Mouse (Mus musculus) bone marrow, adult 2 months (tissue): Measurements from ENCODE around the gene Gmcl1. TPM values are rescaled to one million over a fixed set of nuclear protein-coding genes. Genes with fewer than 3 reads are reported as not detected.

Source experiments
- H3K27ac ChIP-seq: fragments of 200-500 bp; 2 replicates; pipeline ENCODE4 v1.5.1; 2012; ENCODE audit warnings: low read depth, mild to moderate bottlenecking, control low read depth, inconsistent platforms, low read length; ENCODE audit not compliant: control insufficient read depth, poor library complexity, insufficient read depth
- H3K4me1 ChIP-seq: fragments of 200-500 bp; 2 replicates; pipeline ENCODE4 v1.6.1; 2011; ENCODE audit warnings: low read length; ENCODE audit not compliant: control insufficient read depth, insufficient read depth
- H3K4me3 ChIP-seq: fragments of 200-500 bp; replicated peaks from 2 replicates; pipeline ENCODE3; 2011; ENCODE audit warnings: mild to moderate bottlenecking, low read depth, low read length, control low read depth; ENCODE audit not compliant: control insufficient read depth
- CTCF ChIP-seq: fragments of 200-500 bp; IDR thresholded peaks from 2 replicates; pipeline ENCODE4 v1.5.1; 2011; ENCODE audit warnings: low read length, control low read depth; ENCODE audit not compliant: control insufficient read depth, insufficient read depth
- POLR2A ChIP-seq: fragments of 200-500 bp; IDR thresholded peaks from 2 replicates; pipeline ENCODE4 v1.6.1; 2011; ENCODE audit warnings: low read depth, mild to moderate bottlenecking, control low read depth, low read length, borderline replicate concordance; ENCODE audit not compliant: control insufficient read depth
- WGBS: fragments of 180-500 bp; shearing (Covaris S2); methylation state at CpG from one replicate; pipeline ENCODE4 v1.1.7; 2018; 5-methylcytosine and 5-hydroxymethylcytosine counted together
- polyA plus RNA-seq: library from polyadenylated mRNA; stranded (reverse); fragments of >200 nt; gene quantifications from 2 replicates; pipeline ENCODE4 v1.2.4, GENCODE M21; 2011; ENCODE audit warnings: low replicate concordance; ENCODE audit not compliant: missing spikeins, insufficient read depth, insufficient read length

Gmcl1 gene
- polyA plus RNA-seq, 1 experiment, result 7.3 TPM

DNA sequence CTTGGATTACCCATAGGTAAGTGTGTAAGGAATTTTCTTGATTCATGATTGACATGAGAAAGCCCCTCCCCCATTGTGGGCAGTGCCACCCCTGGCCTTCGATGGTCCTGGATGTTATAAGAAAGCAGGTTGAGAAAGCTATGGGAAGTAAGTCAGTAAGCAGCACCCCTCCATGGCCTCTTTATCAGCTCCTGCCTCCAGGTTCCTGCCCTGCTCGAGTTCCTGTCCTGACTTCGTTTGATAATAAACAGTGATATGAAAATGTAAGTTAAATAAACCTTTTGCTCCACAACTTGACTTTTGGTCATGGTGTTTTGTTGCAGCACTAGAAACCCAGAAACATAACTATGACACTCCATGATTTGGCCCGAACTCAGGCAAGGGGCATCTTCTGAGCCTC lies 16.6 kb upstream of the Gmcl1 start:
- Histone ChIP-seq H3K4me3 (no peak overlapping the region), H3K4me1 (no peaks in the 10 kb centered on the region), H3K27ac (no peak overlapping the region)
- WGBS, result 45% methylated on average over 4 of the region's 4 CpGs
- no peak for TF ChIP-seq CTCF
- no peak for TF ChIP-seq POLR2A

DNA sequence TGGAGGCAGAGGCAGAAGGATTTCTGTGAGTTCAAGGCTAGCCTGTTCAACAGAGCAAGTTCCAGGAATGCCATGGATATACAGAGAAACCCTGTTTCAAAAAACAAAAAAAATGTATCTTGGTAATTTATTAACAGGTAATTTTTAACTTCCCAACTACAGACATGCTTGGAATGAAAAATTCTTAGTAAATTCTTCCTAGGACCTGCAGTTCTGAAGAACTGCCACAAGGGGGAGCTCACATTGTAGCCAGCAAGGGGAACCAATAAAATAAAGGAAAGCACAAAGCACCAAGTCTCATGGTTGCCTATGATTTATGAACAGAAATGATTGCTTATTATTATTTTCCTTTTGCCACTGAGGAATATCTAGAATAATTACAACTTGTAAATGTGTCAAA lies 14.0 kb upstream of the Gmcl1 start:
- Histone ChIP-seq H3K27ac (no peak overlapping the region), H3K4me1 (no peaks in the 10 kb centered on the region), H3K4me3 (no peak overlapping the region)
- TF ChIP-seq CTCF, result no peak
- TF ChIP-seq POLR2A, result no peak

DNA sequence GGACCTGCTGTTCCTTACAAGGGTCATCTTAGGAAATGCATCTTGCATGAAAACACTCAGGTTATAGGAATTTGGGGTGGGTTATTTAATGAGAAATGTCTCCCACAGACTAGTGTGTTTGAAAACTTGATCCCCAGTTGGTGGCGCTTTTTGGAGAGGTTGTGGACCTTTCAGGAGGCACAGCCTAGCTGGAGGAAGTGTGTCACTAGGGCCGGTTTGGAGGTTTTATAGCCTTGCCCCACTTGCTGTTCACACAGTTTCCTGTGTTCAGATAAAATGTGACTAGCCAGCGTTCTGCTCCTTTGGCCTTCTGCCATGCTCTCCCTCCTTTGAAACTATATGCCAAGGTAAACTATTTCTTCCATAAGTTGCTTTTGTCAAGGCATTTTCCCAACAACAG lies 7.5 kb upstream of the Gmcl1 start:
- Histone ChIP-seq H3K4me3 (no peak overlapping the region), H3K4me1 (no peaks in the 10 kb centered on the region), H3K27ac (no peak overlapping the region)
- TF ChIP-seq POLR2A, result no peak
- no peak for TF ChIP-seq CTCF
- 22% methylated on average over 3 of the region's 3 CpGs for WGBS

DNA sequence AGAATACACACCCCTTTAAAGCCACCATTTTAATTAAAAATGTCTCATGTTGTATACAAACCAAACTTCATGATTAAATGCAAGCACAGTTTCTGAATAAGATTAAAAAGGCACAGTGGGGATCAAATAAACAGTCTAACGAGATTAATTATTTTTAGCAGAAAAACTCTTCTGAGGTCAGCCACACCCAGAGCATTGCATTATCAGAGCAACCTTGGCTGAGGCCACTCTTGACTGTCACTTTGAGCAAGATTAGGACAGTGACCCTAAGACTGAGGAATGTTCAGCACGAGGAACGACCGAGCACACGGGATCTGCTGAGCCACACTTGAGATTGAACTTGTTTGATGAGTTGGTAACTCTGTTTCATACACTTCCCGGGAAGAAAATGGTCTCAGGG lies 3.6 kb upstream of the Gmcl1 start:
- Histone ChIP-seq H3K27ac (no peak overlapping the region), H3K4me1 (no peaks in the 10 kb centered on the region; the same call in 1 of the 2 replicates), H3K4me3 (no peak overlapping the region)
- 68% methylated on average over 6 of the region's 6 CpGs for WGBS
- TF ChIP-seq CTCF (no peak), POLR2A (no peak)

DNA sequence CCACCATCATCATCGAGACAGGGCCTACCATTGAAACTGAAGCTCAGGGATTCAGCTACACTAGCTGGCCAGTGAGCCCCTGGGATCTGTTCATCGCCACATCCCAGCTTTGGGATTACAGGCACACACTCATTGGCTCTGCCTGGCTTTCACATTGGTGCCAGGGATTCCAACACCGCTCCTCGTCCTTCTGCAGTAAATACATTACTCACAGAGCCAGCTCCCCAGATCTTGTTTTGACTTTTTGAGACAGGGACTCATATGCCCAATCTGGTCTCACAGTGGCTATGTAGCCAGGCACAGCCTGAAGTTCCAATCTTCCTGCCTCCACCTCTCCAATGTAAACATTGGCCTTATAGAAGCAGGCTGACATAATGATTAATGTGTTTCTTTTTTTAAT lies 3.1 kb upstream of the Gmcl1 start:
- WGBS, result 75% methylated on average over 4 of the region's 4 CpGs
- TF ChIP-seq POLR2A (no peak), CTCF (no peak)
- Histone ChIP-seq H3K4me3 (no peak overlapping the region), H3K27ac (no peak overlapping the region), H3K4me1 (no peaks in the 10 kb centered on the region; the same call in 1 of the 2 replicates)

DNA sequence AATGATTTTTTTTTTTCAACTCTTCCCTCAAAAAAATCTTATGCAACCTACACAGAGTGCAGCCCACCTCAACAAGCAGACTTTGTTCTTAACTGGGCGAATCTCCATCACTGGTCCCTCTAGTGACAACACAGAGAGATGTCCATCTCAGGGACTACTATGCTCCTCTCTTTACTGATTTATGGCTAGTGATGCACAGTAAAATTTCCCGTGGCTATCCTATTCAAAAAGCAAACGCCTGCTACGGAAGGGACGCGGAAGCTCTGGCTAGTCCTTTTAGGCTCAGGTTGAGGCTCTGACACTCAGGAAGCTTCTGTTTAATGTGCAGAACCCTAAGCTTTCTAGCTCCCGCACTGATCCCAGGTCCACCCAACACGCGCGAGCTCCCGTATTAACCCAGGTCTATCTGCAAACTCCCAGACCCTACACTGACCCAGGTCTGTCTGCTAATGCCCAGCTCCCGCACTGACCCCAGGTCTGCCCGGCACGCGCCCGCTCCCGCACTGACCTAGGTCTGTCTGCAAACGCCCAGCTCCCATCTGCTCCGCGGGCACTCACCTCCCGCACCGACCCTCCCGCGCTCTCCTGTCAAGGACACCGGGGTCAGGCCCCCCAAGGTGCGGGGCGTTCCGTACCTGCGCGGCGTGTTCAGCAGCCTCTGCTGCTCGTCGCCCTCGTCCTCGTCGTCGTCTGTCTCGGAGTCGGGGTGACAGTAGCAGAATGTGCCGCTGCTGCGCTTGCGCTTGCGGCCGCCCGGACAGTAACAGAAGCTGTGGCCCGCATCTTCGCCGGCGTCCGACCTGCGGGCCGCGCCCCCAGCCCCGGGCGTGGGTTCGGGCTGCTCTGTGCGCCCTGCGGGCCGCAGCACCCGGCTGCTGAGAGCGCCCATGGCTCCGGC lies 658 bp downstream of the Gmcl1 start:
- no peaks in the 10 kb centered on the region; the same call in 1 of the 2 replicates for H3K4me1 ChIP-seq
- no peak for TF ChIP-seq POLR2A
- no peak for TF ChIP-seq CTCF
- under 1% methylated on average over 62 of the region's 62 CpGs for WGBS
- peak overlapping the region; percentile 79 for H3K27ac ChIP-seq
- H3K4me3 ChIP-seq, result peak overlapping the region; percentile 85

DNA sequence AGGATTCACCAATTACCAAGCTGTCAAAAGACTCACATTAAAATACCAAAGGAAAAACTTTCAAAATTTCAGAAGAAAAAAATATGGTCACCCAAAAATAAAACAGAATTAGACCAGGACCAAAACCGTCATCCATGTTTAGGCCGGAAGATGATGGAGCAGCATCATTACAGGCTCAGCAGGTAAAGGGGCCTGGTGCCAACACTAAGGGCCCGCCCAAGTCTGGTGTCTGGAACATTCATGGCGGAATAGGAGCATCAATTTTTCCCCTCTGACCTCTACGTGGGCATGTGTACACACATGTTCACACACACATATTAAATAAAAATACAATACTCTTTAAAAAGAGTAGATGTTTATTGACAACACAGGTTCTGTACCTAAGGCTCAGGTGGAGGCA lies 4.5 kb downstream of the Gmcl1 start:
- TF ChIP-seq POLR2A (no peak), CTCF (no peak)
- Histone ChIP-seq H3K4me3 (no peak overlapping the region), H3K27ac (no peak overlapping the region), H3K4me1 (no peaks in the 10 kb centered on the region)
- WGBS, result 91% methylated on average over 5 of the region's 5 CpGs

DNA sequence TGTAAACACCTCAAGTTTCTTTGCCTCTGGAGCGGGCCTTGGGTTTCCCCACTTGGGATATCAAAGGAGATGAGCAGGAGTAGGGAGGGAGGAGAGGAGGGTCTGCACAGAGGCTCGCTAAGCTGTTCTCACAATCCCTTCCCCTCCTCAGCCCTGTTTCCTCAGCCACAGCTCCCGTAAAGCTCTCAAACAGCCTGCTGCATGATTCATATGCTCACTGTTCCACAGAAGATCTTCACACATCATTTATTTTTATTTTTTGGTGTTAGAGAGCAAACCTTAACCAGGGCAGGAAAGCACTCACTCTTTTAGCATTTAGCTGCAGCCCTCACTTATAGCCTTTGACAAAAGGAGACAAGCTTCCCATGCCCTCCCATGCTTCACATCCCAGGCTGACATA lies 11.2 kb downstream of the Gmcl1 start:
- Histone ChIP-seq H3K4me1 (no peaks in the 10 kb centered on the region), H3K27ac (no peak overlapping the region), H3K4me3 (no peak overlapping the region)
- TF ChIP-seq CTCF (no peak), POLR2A (no peak)
- WGBS, result 84% methylated on average over 3 of the region's 3 CpGs

DNA sequence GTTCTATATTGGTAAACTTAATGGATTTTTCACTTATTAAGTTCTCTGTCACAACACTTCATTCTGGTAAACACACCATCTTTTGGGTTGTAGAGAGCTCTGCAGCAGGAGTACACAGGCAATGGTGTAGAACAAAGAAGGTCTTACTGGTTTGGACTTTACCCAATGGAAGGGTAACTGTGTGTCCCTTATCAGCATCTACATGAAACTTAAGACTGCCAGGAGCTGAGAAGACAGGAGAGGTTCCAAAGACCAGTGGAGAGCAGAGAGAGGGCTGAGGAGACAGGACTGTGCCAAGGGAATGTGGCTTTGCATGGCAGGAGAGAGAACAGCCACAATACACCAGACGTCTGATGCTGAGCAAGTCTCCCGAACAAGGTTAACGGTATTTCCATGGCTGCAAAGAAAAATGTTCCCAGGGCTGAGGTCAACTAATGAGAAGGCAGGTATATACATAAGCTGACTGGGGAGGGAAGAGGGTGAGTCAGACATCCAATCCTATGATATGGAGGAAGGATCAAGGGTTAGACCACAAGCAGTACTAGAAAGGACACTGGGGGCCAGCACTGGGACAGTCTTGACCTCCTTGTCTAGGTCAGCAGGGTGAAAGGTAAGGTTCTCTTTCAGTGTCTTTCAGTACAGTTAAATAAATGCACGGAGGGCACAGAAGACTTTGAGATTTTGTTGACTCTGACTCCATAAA lies 25.0 kb downstream of the Gmcl1 start:
- WGBS, result 87% methylated on average over 4 of the region's 4 CpGs
- no peak for TF ChIP-seq POLR2A
- TF ChIP-seq CTCF, result no peak

More for the DNA sequence above, 25.0 kb downstream of the Gmcl1 start:
- Histone ChIP-seq H3K4me3 (no peak overlapping the region), H3K4me1 (no peaks in the 10 kb centered on the region), H3K27ac (no peak overlapping the region)
